ENCODE assay signal across 21 mouse cellular contexts in the genomic region with DNA sequence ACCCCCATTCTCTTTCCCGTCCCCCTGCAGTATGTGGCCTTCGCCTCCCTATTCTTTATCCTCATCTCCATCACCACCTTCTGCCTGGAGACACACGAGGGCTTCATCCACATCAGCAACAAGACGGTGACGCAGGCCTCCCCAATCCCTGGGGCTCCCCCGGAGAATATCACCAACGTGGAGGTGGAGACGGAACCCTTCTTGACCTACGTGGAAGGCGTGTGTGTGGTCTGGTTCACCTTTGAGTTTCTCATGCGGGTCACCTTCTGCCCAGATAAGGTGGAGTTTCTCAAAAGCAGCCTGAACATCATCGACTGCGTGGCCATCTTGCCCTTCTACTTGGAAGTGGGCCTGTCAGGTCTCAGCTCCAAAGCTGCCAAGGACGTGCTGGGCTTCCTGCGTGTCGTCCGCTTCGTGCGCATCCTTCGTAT. TPM values are rescaled to one million over a fixed set of nuclear protein-coding genes. Genes with fewer than 3 reads are reported as not detected.
A peak's percentile ranks its signal among the peaks of the same experiment; 100 is the strongest.
DNase-seq lines count a peak whose midpoint lies in the region; ATAC-seq and TF ChIP-seq lines count a peak whose summit lies in the region.
"Had no signal": no experiment of that assay in that cellular context is flagged by ENCODE, and none has a peak within 500 bp of the region (broad histone marks: within the 10 kb centered on the region; RNA-seq: fewer than 3 reads in every experiment).

No protein-coding gene starts in this region.

- DNase-seq in forebrain, embryonic 14.5 days (ENCODE audit: low spot score) = no peak
- no peak for DNase-seq in hindbrain, postnatal 0 days (ENCODE audit: low spot score)
- peak; percentile 64 for DNase-seq in cerebellum, adult 9-10 months
- peak; percentile 35 to 45 for DNase-seq in cerebellum, postnatal 14 days
- DNase-seq in heart, postnatal 36 days = no peak
- DNase-seq: adrenal gland, postnatal 10 days; gastrocnemius, postnatal 36 days; heart, adult 11 months; heart, postnatal 10 days; kidney, adult 11 months; kidney, adult 9 months had no signal

- no peak for TF ChIP-seq CTCF in hindbrain, postnatal 0 days (IDR thresholded peaks at IDR 0.05; ENCODE audit: low read depth)

- ATAC-seq in forebrain, embryonic 15.5 days (replicated peaks) = no peak
- no peak for ATAC-seq in forebrain, embryonic 14.5 days
- ATAC-seq in hindbrain, postnatal 0 days = no peak
- ATAC-seq in hindbrain, embryonic 13.5 days (ENCODE audit: low FRiP score) = no peak
- ATAC-seq in activated CD4-positive, CD25-positive, alpha-beta regulatory T cell, adult 4 months = no peak
- ATAC-seq: forebrain, embryonic 16.5 days; hindbrain, embryonic 16.5 days had no signal

- no peak overlapping the region for H3K4me3 ChIP-seq in forebrain, embryonic 15.5 days
- H3K4me3 ChIP-seq in forebrain, embryonic 14.5 days (ENCODE audit: low read depth, low read length) = no peak overlapping the region
- H3K4me3 ChIP-seq in hindbrain, postnatal 0 days (ENCODE audit: low read length) = no peak overlapping the region
- H3K4me3 ChIP-seq in hindbrain, embryonic 13.5 days = no peak overlapping the region
- H3K4me3 ChIP-seq: embryonic facial prominence, embryonic 10.5 days; heart, embryonic 10.5 days had no signal

- peaks cover 39% of the 10 kb centered on the region for H3K4me1 ChIP-seq in forebrain, embryonic 15.5 days
- peaks cover 23% of the 10 kb centered on the region for H3K4me1 ChIP-seq in forebrain, embryonic 14.5 days (ENCODE audit: control insufficient read depth, insufficient read depth, low read length)
- H3K4me1 ChIP-seq in hindbrain, postnatal 0 days (ENCODE audit: insufficient read depth, low read length) = peaks cover 28% of the 10 kb centered on the region
- peaks cover 38% of the 10 kb centered on the region for H3K4me1 ChIP-seq in hindbrain, embryonic 13.5 days (replicated peaks)

- H3K4me2 ChIP-seq in forebrain, embryonic 15.5 days (replicated peaks) = no peak overlapping the region
- H3K4me2 ChIP-seq in forebrain, embryonic 14.5 days (ENCODE audit: low read length) = no peak overlapping the region
- H3K4me2 ChIP-seq in hindbrain, postnatal 0 days (ENCODE audit: low read depth, low read length) = no peak overlapping the region
- no peak overlapping the region for H3K4me2 ChIP-seq in hindbrain, embryonic 13.5 days

- 0 out of 2 replicates have a peak overlapping the region, but pooled peaks have one; percentile 78 for H3K27ac ChIP-seq in forebrain, embryonic 15.5 days (replicated peaks)
- H3K27ac ChIP-seq in forebrain, embryonic 14.5 days (ENCODE audit: low read depth, low read length) = no peak overlapping the region
- peak overlapping the region; percentile 87; the same call in 1 of the 2 replicates for H3K27ac ChIP-seq in hindbrain, postnatal 0 days
- H3K27ac ChIP-seq in hindbrain, embryonic 13.5 days = no peak overlapping the region
- H3K27ac ChIP-seq: embryonic facial prominence, embryonic 10.5 days; heart, embryonic 10.5 days had no signal

- no peaks in the 10 kb centered on the region for H3K9me3 ChIP-seq in forebrain, embryonic 15.5 days
- no peaks in the 10 kb centered on the region for H3K9me3 ChIP-seq in forebrain, embryonic 14.5 days (replicated peaks; ENCODE audit: control insufficient read depth, low read length)
- no peaks in the 10 kb centered on the region for H3K9me3 ChIP-seq in hindbrain, postnatal 0 days (ENCODE audit: low read length)
- no peaks in the 10 kb centered on the region for H3K9me3 ChIP-seq in hindbrain, embryonic 13.5 days
- H3K9me3 ChIP-seq: embryonic facial prominence, embryonic 10.5 days; heart, embryonic 10.5 days had no signal

- 94% methylated on average over 20 of the region's 20 CpGs for WGBS in forebrain, embryonic 15.5 days
- WGBS in forebrain, embryonic 14.5 days = 95% methylated on average over 20 of the region's 20 CpGs
- 91% methylated on average over 20 of the region's 20 CpGs for whole genome bisulfite sequencing in hindbrain, postnatal 0 days
- WGBS in hindbrain, embryonic 13.5 days = 95% methylated on average over 20 of the region's 20 CpGs

- peaks cover 19% of the 10 kb centered on the region for H3K27me3 ChIP-seq in forebrain, embryonic 15.5 days
- peaks cover 22% of the 10 kb centered on the region for H3K27me3 ChIP-seq in forebrain, embryonic 14.5 days (replicated peaks; ENCODE audit: control insufficient read depth, insufficient read depth, low read length)
- no peaks in the 10 kb centered on the region for H3K27me3 ChIP-seq in hindbrain, postnatal 0 days (ENCODE audit: insufficient read depth, low read length)
- peaks cover 26% of the 10 kb centered on the region for H3K27me3 ChIP-seq in hindbrain, embryonic 13.5 days

- H3K36me3 ChIP-seq in forebrain, embryonic 15.5 days = no peaks in the 10 kb centered on the region
- H3K36me3 ChIP-seq in forebrain, embryonic 14.5 days (ENCODE audit: control insufficient read depth, insufficient read depth, low read length) = no peaks in the 10 kb centered on the region
- no peaks in the 10 kb centered on the region; the same call in 1 of the 2 replicates for H3K36me3 ChIP-seq in hindbrain, postnatal 0 days (ENCODE audit: insufficient read depth, low read length)
- H3K36me3 ChIP-seq in hindbrain, embryonic 13.5 days = peaks cover 13% of the 10 kb centered on the region
- H3K36me3 ChIP-seq: G1E; heart, embryonic 10.5 days had no signal

- intact Hi-C loops in heart, postnatal 36 days (cut with DNase I) = no loop called here

- no peak overlapping the region for H3K9ac ChIP-seq in forebrain, embryonic 15.5 days (replicated peaks)
- H3K9ac ChIP-seq in forebrain, embryonic 14.5 days (ENCODE audit: low read length) = no peak overlapping the region
- no peak overlapping the region for H3K9ac ChIP-seq in hindbrain, postnatal 0 days (replicated peaks; ENCODE audit: low read length)
- H3K9ac ChIP-seq in hindbrain, embryonic 13.5 days = no peak overlapping the region; the same call in 1 of the 2 replicates

RNA-seq across cellular contexts. Expression of gene Kcnc3, which starts 4.7 kb away (rescaled TPM):
- polyA plus RNA-seq in forebrain, embryonic 15.5 days (2015; fragmentation: Nextera tagmentation; extraction: Ambion mirVana) = 2.6 and 3.3 TPM in 2 replicates
- polyA plus RNA-seq in forebrain, embryonic 14.5 days (2014; fragmentation: Nextera tagmentation; extraction: Ambion mirVana) = 2.1 and 2.2 TPM in 2 replicates
- 24.7 and 37.0 TPM in 2 replicates for total RNA-seq in hindbrain, postnatal 0 days (2014; rRNA removed)
- 8.0 and 8.2 TPM in 2 replicates for polyA plus RNA-seq in hindbrain, postnatal 0 days (2015; fragmentation: Nextera tagmentation; extraction: Ambion mirVana)
- 4.4 and 5.0 TPM in 2 replicates for polyA plus RNA-seq in hindbrain, embryonic 13.5 days (2015; fragmentation: Nextera tagmentation; extraction: Ambion mirVana)
- 1 to 10 TPM; 2.0 to 2.3 TPM for total RNA-seq in heart, postnatal 36 days (2021)
- not detected for polyA plus RNA-seq in activated CD4-positive, CD25-positive, alpha-beta regulatory T cell, adult 4 months (2017; shearing (Covaris generic))
- total RNA-seq: hematopoietic stem cell, adult 5-6 weeks had no signal
- polyA plus RNA-seq: G1E; heart, embryonic 14.5 days had no signal

RNA-seq across cellular contexts. Expression of gene Napsa, which starts 23.0 kb away (rescaled TPM):
- polyA plus RNA-seq in forebrain, embryonic 15.5 days (2015; fragmentation: Nextera tagmentation; extraction: Ambion mirVana) = 1.0 and 1.6 TPM in 2 replicates
- polyA plus RNA-seq in forebrain, embryonic 14.5 days (2014; fragmentation: Nextera tagmentation; extraction: Ambion mirVana) = 0.74 and 0.79 TPM in 2 replicates
- total RNA-seq in hindbrain, postnatal 0 days (2014; rRNA removed) = 0.90 TPM in 1 of 2 replicates, not detected in the other
- 0.26 and 0.69 TPM in 2 replicates for polyA plus RNA-seq in hindbrain, postnatal 0 days (2015; fragmentation: Nextera tagmentation; extraction: Ambion mirVana)
- 1.1 and 1.7 TPM in 2 replicates for polyA plus RNA-seq in hindbrain, embryonic 13.5 days (2015; fragmentation: Nextera tagmentation; extraction: Ambion mirVana)
- under 1 TPM; 0.43 to 0.78 TPM for total RNA-seq in heart, postnatal 36 days (2021)
- polyA plus RNA-seq in activated CD4-positive, CD25-positive, alpha-beta regulatory T cell, adult 4 months (2017; shearing (Covaris generic)) = 1 to 10 TPM in 1 of 2 experiments, under 1 TPM in 1; 0.38 to 2.8 TPM

RNA-seq across cellular contexts. Expression of gene Nr1h2, which starts 41.4 kb away (rescaled TPM):
- 70.5 and 79.5 TPM in 2 replicates for polyA plus RNA-seq in forebrain, embryonic 15.5 days (2015; fragmentation: Nextera tagmentation; extraction: Ambion mirVana)
- polyA plus RNA-seq in forebrain, embryonic 14.5 days (2014; fragmentation: Nextera tagmentation; extraction: Ambion mirVana) = 72.6 and 78.2 TPM in 2 replicates
- 71.2 and 76.4 TPM in 2 replicates for total RNA-seq in hindbrain, postnatal 0 days (2014; rRNA removed)
- 50.5 and 57.6 TPM in 2 replicates for polyA plus RNA-seq in hindbrain, postnatal 0 days (2015; fragmentation: Nextera tagmentation; extraction: Ambion mirVana)
- polyA plus RNA-seq in hindbrain, embryonic 13.5 days (2015; fragmentation: Nextera tagmentation; extraction: Ambion mirVana) = 69.8 and 70.9 TPM in 2 replicates
- 10 to 100 TPM; 48.2 to 50.8 TPM for total RNA-seq in heart, postnatal 36 days (2021)
- 10 to 100 TPM; 38.0 to 61.3 TPM for polyA plus RNA-seq in activated CD4-positive, CD25-positive, alpha-beta regulatory T cell, adult 4 months (2017; shearing (Covaris generic))

RNA-seq across cellular contexts. Expression of gene Pold1, which starts 46.5 kb away (rescaled TPM):
- 46.9 and 54.1 TPM in 2 replicates for polyA plus RNA-seq in forebrain, embryonic 15.5 days (2015; fragmentation: Nextera tagmentation; extraction: Ambion mirVana)
- polyA plus RNA-seq in forebrain, embryonic 14.5 days (2014; fragmentation: Nextera tagmentation; extraction: Ambion mirVana) = 32.6 and 33.0 TPM in 2 replicates
- total RNA-seq in hindbrain, postnatal 0 days (2014; rRNA removed) = 26.3 and 30.0 TPM in 2 replicates
- polyA plus RNA-seq in hindbrain, postnatal 0 days (2015; fragmentation: Nextera tagmentation; extraction: Ambion mirVana) = 17.6 and 18.7 TPM in 2 replicates
- 24.4 and 28.8 TPM in 2 replicates for polyA plus RNA-seq in hindbrain, embryonic 13.5 days (2015; fragmentation: Nextera tagmentation; extraction: Ambion mirVana)
- total RNA-seq in heart, postnatal 36 days (2021) = 10 to 100 TPM; 11.9 to 14.0 TPM
- 10 to 100 TPM; 19.2 to 27.6 TPM for polyA plus RNA-seq in activated CD4-positive, CD25-positive, alpha-beta regulatory T cell, adult 4 months (2017; shearing (Covaris generic))

Comparison
In these comparisons a context has a peak if more than half of its experiments do, and no peak if none do; other contexts are left out.
1. H3K27ac ChIP-seq: peak in forebrain, embryonic 15.5 days (single experiment) and hindbrain, postnatal 0 days (single experiment); none in forebrain, embryonic 14.5 days (single experiment) and hindbrain, embryonic 13.5 days (single experiment).
2. DNase-seq: peak in cerebellum, adult 9-10 months (single experiment) and cerebellum, postnatal 14 days (2 of 2); none in forebrain, embryonic 14.5 days (single experiment), hindbrain, postnatal 0 days (single experiment) and heart, postnatal 36 days (0 of 2).